Mouse (Mus musculus): Measurements from ENCODE around the gene Tdrd7.

Gene Tdrd7

DNA sequence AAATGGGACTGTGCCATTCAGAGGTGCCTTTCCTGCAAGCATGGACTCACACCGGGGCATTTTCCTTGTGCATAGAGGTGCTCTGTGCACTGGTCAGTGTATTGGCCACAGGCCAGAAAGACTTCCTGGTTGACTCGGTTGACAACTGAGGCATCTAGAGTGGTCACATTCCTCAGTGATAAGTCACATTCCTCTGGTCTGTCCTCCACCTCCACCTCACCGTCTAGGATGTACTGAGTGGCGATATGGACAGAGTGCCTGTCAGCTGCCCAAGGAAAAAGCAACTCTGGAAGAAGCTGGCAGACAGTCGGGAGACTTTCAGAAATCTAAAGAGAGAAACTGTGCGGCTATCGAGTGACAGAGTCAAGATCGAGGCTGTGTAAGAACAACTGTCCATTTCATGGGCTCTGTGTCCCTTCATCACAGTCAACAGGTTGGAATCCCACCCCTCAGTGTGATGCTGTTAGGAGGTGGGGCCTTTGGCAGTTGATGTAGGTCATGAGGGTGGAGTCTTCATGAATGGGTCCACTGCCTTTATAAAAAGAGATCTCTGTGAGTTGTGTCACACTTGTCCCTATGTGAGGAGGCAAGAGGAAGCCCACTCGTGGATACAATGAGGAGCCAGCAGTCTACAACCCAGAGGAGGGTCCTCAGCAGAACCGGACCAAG is at the start of gene Tdrd7:
TSS of gene Tdrd7 (plus strand) at position 564 of the 669 bp plus-strand sequence.
- peak; percentile 35 for DNase-seq

DNA sequence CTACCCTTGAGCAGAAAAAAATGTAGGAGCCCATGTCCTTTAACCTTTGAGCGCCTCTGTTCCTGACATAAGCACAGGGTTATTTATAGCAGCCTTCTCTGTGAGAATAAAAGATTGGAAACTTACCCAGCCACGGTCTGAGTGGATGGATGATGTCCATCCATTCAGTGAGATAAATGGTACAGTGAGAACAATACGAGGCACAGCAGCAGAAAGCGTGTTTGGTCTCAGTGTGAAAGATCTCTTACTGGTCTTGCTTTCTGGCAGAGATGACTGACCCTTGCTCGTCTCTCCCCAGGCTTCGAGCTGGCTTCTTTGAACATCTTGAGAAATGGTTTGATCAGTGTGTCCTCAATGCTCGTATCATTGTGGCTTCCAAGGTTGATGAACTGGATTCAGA is 48.0 kb upstream of the Tdrd7 start:
- no peak for DNase-seq

DNA sequence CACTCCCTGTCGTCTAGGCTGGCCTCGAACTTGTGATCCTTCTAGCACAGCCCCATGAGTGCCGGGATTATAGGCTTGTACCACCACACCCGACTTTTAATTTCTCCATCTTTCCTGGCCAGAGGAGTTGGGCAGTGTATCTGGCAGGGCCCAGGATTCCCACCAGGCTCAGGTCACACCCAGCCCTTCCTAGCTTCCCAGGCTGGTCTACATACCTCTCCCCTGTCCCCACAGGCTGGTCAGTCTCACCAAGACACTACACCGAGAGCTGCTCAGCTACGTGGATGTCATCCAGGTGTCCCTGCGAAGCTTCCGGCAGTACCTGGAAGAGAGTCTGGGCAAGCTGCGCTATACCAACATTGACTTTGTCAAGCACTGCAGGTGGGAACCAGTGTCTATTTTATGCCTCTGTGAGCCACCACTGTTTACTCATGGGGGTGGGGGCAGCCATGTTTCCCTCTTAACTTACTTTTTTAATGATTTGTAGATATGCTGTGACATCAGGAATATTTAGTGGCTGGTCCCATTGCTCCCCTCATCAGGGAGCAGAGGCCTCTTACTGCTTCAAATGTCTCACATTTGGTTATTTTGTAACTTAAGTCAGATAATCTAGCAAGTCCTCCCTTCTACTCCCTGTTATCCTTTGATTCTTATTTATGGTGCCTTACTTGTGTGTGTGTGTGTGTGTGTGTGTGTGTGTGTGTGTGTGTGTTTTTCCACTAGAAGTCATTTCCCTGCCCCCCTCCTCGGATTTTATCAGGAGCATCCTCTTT is 43.3 kb upstream of the Tdrd7 start:
- no peak for DNase-seq

DNA sequence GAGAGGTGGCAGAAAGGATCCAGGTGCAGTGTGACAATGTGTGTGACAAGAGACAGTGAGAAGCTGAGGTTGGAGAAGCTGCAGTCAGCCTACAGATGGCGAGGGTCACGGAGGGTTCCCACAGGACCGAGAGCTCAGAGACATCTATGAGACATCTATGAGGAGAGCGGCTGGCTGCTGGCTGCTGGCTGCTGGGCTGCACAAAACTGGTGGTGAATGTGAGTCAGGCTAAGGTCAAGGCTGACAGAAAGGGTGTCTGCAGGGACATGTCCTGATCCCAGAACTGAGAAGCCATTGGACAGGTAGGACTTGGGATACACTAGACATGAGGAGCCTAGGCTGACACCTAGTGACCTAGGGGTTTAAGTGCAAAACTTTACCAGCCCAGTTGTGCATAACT is 41.1 kb upstream of the Tdrd7 start:
- DNase-seq, result no peak

DNA sequence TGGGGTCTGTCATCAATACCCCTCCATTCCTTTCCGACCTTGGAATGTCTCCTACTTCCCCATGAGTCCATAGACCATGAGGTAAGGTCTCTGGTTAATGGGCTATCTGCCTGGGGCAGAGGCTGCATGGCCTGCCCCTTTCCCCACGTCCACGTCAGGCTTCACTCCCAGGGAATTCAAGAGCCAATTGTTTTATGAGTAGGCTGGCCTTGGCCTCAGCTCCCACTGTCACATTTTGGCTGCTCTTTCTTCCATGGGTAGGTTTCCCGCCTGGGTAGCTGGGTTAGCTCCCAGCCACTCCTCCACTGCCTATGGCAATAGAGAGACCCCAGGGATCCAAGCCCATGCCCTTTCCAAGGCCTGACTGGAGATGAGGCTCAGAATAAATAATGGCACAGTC is 36.6 kb upstream of the Tdrd7 start:
- no peak for DNase-seq

DNA sequence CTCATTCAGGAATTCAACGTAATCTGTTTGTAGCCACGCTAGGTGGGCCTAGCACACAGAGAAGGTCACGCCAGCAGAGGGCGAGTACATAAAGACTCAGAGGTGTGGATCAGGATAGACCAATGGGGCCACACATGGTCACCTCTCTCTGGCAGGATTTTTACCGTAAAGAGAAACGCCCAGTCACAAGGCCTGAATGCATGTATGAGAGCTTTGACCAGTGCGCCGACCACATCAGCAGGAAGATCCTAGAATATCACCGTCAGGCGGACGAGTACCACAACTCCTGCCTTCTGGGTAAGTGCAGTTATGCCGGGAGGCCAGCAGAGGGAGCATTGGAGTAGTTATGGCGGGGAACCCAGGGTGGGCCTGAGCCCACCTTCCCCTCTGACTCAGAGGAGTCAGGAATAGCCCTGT is 23.5 kb upstream of the Tdrd7 start:
- peak; percentile 9 for DNase-seq

GRCm38 (mm10) chr4:45947729-45948128 is 17.4 kb upstream of the Tdrd7 start:
- DNase-seq, result no peak

- no peak for DNase-seq
Observed at GRCm38 (mm10) chr4:45949109-45949848, 15.9 kb upstream of the Tdrd7 start.

GRCm38 (mm10) chr4:45951830-45952229 is 13.3 kb upstream of the Tdrd7 start:
- DNase-seq, result no peak

- DNase-seq, result no peak
Observed at GRCm38 (mm10) chr4:45953025-45953919, 11.9 kb upstream of the Tdrd7 start.

GRCm38 (mm10) chr4:45955235-45955634 is 9.9 kb upstream of the Tdrd7 start:
- no peak for DNase-seq

- no peak for DNase-seq
Observed at GRCm38 (mm10) chr4:45956131-45956530, 9.0 kb upstream of the Tdrd7 start.

- no peak for DNase-seq
Observed at GRCm38 (mm10) chr4:45956706-45957105, 8.4 kb upstream of the Tdrd7 start.

GRCm38 (mm10) chr4:45965737-45966447 is 758 bp downstream of the Tdrd7 start:
- DNase-seq, result peak; percentile 67

DNA sequence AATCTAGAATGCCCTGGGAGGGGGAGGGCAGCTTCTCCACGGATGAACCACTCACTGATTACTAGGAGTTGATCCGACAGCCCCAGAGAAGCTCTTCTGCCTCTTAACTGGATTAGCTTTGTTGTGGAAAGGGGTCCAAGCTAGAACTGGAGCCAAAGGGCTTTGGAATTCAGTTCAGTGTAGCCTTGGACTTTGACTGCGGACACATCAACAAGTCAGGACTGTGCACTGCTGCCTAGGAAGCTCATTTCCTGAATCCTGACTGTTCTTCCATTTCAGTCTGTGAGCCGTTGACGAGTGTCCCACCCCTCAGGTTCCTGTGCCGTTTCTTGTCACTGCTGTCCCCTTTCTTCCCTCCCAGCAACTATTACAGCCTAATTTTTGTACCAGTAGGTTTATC is 1.6 kb downstream of the Tdrd7 start:
- peak; percentile 60 for DNase-seq

DNA sequence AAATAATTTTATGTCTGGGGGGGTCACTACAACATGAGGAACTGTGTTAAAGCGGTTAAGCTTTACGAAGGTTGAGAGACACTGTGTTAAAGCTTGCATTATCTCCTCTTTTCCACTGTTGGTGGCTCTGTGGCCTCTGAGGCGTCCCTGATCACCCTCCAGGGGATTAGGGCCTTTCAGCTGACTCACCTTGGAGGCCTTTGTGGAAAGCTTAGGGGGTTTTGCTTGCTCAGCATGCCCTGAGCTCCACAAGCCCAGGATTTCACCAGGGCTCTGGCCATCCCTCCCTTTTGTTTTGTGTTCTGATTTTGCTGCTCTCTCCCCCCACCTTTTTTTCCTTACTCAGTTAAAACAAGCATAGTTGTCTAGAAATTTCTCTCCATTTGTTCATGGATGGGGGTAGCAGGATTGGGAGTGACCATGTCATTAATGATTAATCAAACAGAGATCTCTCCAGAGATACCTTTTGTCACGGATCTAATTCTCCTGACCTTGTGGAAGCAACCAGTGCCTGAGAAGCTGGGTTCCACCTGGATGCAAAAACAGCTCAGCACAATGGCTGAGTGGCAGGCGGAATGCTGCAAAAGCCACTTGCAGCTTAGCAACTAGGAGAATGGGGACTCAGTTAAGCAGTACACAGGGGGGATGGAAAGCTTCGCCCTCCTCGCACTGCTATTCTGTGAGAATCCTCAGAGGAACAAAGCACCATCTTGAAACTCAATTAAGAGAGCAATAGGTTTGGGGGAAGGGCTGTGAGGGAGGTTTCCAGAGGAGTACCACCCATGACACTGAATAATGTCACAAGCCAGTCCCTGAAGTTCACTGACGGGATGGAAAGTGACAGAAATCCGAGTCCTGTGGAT is 2.6 kb downstream of the Tdrd7 start:
- peak; percentile 14 for DNase-seq

DNA sequence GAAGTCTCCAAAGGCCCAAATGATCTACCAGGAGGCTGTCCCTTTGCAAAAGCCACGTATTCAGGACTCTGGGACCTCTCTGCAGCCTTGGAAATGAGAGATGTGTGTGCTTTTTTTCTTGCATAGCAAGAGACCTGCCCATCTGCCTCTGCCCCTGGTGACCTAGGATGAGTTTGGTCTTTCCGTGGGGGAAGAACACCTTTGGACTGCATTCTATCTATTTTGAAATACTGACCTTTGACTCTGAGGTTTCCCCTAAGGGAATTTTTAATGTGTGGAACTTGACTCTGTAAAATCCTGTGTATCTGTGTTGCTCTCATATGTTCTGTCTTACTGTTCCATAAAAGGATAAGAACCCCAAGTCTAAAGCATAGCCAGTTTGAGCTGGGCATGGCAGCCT is 3.9 kb downstream of the Tdrd7 start:
- DNase-seq, result no peak

- no peak for DNase-seq
Observed at GRCm38 (mm10) chr4:45970048-45970560, 5.0 kb downstream of the Tdrd7 start.

DNA sequence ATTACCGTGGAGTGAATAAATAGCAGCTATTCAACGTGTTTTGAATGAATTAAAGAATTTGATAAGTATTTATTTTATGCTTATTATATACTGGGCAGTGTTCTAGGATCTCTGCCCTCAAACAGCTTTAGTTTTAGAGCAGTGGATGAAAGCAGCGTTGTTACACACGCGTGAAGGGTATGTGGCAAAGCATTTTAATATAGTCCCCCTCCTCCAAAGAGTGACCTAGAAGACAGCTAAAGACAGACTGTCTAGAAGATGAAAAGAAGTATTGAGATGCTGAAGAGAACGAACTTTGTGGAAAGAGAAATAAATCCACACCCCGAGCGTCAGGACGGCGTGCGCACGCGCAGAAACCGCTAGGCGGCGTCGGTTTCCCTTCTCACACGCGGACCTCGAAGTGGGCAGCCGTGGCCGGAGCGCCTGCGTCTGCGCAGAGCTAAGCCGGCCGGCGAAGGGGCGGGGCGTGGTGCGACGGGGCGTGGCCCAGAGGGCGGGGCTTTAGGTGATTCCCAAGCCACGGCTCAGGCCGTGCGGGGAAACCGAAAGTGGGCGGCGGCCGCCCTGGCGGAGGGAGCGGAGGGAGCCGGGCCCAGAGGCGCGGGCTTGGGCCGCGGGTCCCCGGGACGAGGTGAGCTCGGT is 6.8 kb downstream of the Tdrd7 start:
- DNase-seq, result peak; percentile 97

GRCm38 (mm10) chr4:45972448-45972854 is 7.3 kb downstream of the Tdrd7 start:
- peak; percentile 73 for DNase-seq

Measured in kidney, adult 11 months (tissue).